Mouse (Mus musculus): ENCODE measurements around the gene Gnaz. TPM values are rescaled to one million over a fixed set of nuclear protein-coding genes. Genes with fewer than 3 reads are reported as not detected.

The Gnaz gene
- polyA plus RNA-seq, 1 experiment from 2014 or later, result 2.2 TPM

DNA sequence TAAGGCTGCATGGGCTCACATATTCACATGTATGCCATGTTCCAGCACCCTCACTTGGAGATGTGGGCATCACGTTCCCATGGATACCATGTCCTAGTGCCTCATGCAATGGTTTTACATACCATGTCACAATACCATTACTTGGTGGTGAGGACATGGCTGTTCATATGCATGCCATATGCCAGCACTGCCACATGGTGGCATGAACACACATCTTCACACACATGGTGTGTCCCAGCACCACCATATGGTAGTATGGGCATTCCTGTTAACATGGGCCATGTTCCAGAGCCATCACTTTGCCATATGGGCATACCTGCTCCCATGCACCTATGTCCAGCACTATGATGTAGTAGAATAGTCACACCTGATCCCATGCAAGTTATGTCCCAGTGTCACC is 26.2 kb upstream of the Gnaz start:
- no peak for DNase-seq (ENCODE audit: low spot score)
- Histone ChIP-seq H3K36me3 (ENCODE audit: insufficient read depth, low read length) (no peaks in the 10 kb centered on the region), H3K9me3 (ENCODE audit: low read length) (no peaks in the 10 kb centered on the region), H3K4me2 (replicated peaks; ENCODE audit: low read depth, low read length) (no peak overlapping the region), H3K27me3 (replicated peaks; ENCODE audit: insufficient read depth, low read length) (no peaks in the 10 kb centered on the region), H3K27ac (ENCODE audit: low read length) (no peak overlapping the region), H3K4me3 (ENCODE audit: low read depth, low read length) (no peak overlapping the region), H3K9ac (replicated peaks; ENCODE audit: low read depth) (no peak overlapping the region), H3K4me1 (ENCODE audit: insufficient read depth, low read depth, low read length) (no peaks in the 10 kb centered on the region)
- no peak for TF ChIP-seq EP300 (IDR thresholded peaks at IDR 0.05)
- peak; percentile 37 for TF ChIP-seq CTCF (IDR thresholded peaks at IDR 0.05)
- WGBS, result 96% methylated on average over 1 of the region's 1 CpGs
- no peak for ATAC-seq

DNA sequence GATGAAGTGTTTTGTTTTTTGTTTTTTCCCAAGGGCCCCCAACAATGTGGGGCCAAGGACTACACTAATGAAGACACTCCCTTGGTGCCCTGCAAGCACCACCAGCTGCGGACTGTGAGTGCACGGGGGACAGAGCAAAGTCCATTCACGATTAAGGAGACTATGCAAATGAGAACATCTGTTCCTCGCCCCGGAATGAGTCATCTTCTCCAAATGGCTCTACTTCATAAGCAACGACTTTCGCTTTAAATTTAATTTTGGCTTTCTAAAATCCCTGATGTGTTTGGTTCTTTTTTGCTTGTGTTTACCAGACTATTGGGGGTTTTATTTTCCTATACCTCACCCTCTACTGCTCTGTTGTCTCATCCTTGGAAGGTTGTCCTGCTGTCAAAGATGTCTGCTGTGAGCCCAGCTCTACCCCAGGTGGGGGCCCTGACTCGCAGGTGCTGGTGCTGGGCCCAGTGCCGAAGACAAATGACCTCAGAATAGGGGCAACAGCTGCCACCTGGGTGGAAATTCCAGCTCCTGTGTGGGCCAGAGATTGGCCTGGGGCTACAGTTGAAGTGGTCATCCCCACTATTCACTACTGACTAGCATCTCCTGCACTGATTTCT is 14.0 kb upstream of the Gnaz start:
- Histone ChIP-seq H3K9me3 (ENCODE audit: low read length) (no peaks in the 10 kb centered on the region), H3K9ac (replicated peaks; ENCODE audit: low read depth) (no peak overlapping the region), H3K4me3 (ENCODE audit: low read depth, low read length) (no peak overlapping the region), H3K4me2 (replicated peaks; ENCODE audit: low read depth, low read length) (no peak overlapping the region), H3K36me3 (ENCODE audit: insufficient read depth, low read length) (no peaks in the 10 kb centered on the region), H3K4me1 (ENCODE audit: insufficient read depth, low read depth, low read length) (no peaks in the 10 kb centered on the region), H3K27ac (ENCODE audit: low read length) (no peak overlapping the region), H3K27me3 (replicated peaks; ENCODE audit: insufficient read depth, low read length) (no peaks in the 10 kb centered on the region)
- TF ChIP-seq CTCF (IDR thresholded peaks at IDR 0.05) (no peak), EP300 (IDR thresholded peaks at IDR 0.05) (no peak)
- DNase-seq (ENCODE audit: low spot score) (no peak), ATAC-seq (no peak)
- 56% methylated on average over 9 of the region's 9 CpGs for WGBS

DNA sequence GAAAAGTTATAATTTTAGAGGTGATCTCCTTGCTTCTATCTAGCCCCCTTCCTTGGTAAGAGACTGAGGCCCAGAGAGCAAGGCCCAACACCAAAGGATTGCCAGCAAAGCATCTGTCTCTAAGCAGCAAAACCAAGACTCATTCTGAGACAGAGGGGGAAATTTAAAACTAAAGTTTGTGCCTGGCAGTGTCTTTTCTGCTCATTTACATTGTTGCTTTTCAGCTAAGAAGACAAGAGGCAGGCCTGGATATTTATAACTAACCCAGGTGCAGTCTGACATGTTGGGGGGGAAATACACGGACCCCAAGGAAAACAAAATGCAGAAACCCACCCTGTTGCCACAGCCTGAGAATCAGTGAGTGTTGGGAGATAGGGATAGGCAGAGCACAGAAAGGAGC is 2.6 kb upstream of the Gnaz start:
- 54% methylated on average over 1 of the region's 1 CpGs for WGBS
- TF ChIP-seq CTCF (IDR thresholded peaks at IDR 0.05) (no peak), EP300 (IDR thresholded peaks at IDR 0.05) (no peak)
- Histone ChIP-seq H3K9me3 (ENCODE audit: low read length) (no peaks in the 10 kb centered on the region), H3K27me3 (replicated peaks; ENCODE audit: insufficient read depth, low read length) (0 out of 2 replicates have a peak, but pooled peaks cover 10% of the 10 kb centered on the region), H3K9ac (replicated peaks; ENCODE audit: low read depth) (no peak overlapping the region), H3K4me2 (replicated peaks; ENCODE audit: low read depth, low read length) (no peak overlapping the region), H3K27ac (ENCODE audit: low read length) (no peak overlapping the region), H3K4me1 (ENCODE audit: insufficient read depth, low read depth, low read length) (no peaks in the 10 kb centered on the region), H3K4me3 (ENCODE audit: low read depth, low read length) (no peak overlapping the region), H3K36me3 (ENCODE audit: insufficient read depth, low read length) (no peaks in the 10 kb centered on the region; the same call in 1 of the 2 replicates)
- ATAC-seq, result no peak
- no peak for DNase-seq (ENCODE audit: low spot score)

DNA sequence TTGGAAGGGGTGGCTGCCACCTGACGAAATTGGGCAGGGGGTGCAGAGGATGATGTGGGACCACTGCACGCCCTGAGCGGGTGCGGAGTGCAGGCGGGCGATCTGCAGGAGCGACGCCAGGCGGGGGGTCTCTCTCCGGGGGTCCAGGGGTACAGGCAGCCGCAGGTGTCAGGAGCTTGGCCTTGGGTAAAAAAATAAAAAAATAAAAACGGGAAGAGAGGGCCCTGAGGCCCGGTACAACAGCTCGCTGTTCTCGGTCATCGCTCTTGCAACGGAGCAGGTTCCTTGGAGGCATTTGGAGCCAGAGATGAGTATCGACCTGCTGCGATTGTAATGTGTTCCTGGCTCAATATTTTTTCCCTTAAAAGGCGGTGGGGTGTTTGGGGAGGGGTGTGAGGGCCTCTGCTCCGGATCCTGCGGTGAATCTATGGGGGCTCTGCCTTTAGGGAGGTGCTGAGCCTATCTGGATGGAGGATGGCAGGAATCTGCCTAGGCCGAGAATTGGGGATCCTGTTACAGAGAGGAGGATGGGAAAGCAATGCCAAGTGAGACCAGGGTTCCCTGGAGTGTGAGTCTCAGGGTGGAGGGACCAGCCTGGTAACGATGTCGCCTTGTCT is 782 bp downstream of the Gnaz start:
- no peak for TF ChIP-seq EP300 (IDR thresholded peaks at IDR 0.05)
- Histone ChIP-seq H3K9me3 (ENCODE audit: low read length) (no peaks in the 10 kb centered on the region), H3K27ac (ENCODE audit: low read length) (no peak overlapping the region), H3K36me3 (ENCODE audit: insufficient read depth, low read length) (no peaks in the 10 kb centered on the region; the same call in 1 of the 2 replicates), H3K9ac (replicated peaks; ENCODE audit: low read depth) (no peak overlapping the region), H3K27me3 (replicated peaks; ENCODE audit: insufficient read depth, low read length) (0 out of 2 replicates have a peak, but pooled peaks cover 10% of the 10 kb centered on the region), H3K4me1 (ENCODE audit: insufficient read depth, low read depth, low read length) (no peaks in the 10 kb centered on the region), H3K4me2 (replicated peaks; ENCODE audit: low read depth, low read length) (peak overlapping the region; percentile 91), H3K4me3 (ENCODE audit: low read depth, low read length) (peak overlapping the region; percentile 51)
- ATAC-seq, result no peak
- DNase-seq (ENCODE audit: low spot score), result no peak
- 4% methylated on average over 25 of the region's 25 CpGs for WGBS

DNA sequence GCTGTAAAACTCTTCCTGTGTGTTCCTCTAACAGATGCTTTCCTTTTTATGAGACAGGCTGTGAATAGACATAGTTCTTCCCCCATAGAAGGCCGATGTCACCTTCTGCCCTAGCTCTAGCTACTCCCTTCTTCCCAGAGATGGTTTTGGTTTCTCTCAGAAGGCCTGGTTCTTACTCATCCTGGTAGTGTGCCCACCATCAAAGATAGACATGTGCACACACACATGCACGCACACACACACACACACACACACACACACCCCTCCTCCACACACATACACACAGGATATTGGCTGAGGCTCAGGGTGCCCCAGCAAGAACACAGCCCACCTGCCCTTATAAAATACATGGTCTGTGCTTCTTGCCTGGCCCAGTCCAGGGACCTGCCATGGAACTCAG is 2.3 kb downstream of the Gnaz start:
- Histone ChIP-seq H3K36me3 (ENCODE audit: insufficient read depth, low read length) (no peaks in the 10 kb centered on the region; the same call in 1 of the 2 replicates), H3K9ac (replicated peaks; ENCODE audit: low read depth) (no peak overlapping the region), H3K9me3 (ENCODE audit: low read length) (no peaks in the 10 kb centered on the region), H3K4me3 (ENCODE audit: low read depth, low read length) (no peak overlapping the region), H3K27me3 (replicated peaks; ENCODE audit: insufficient read depth, low read length) (0 out of 2 replicates have a peak, but pooled peaks cover 10% of the 10 kb centered on the region), H3K27ac (ENCODE audit: low read length) (no peak overlapping the region), H3K4me1 (ENCODE audit: insufficient read depth, low read depth, low read length) (no peaks in the 10 kb centered on the region), H3K4me2 (replicated peaks; ENCODE audit: low read depth, low read length) (no peak overlapping the region)
- no peak for TF ChIP-seq CTCF (IDR thresholded peaks at IDR 0.05)
- no peak for TF ChIP-seq EP300 (IDR thresholded peaks at IDR 0.05)
- DNase-seq (ENCODE audit: low spot score), result no peak
- ATAC-seq, result no peak
- WGBS, result 77% methylated on average over 2 of the region's 2 CpGs

DNA sequence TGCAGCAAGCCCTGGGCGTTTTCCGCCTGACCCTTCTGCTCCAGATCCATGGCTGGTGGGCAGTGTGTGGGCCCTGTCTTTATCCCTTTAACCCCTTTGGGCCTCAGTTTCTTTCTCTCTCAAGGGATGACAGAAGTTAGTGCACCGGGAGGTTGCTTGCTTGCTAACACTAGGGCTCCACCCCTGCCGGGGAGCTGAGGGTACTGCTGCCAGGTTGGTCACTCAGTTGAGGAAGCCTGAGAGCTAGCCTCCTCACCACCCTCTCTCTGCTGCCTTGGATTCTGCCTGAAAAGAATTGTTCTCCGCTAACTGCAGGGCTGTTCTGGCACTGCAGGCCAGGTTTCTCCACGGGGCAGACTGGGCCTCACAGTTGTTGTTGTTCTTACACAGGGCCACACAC is 6.0 kb downstream of the Gnaz start:
- TF ChIP-seq CTCF (IDR thresholded peaks at IDR 0.05) (no peak), EP300 (IDR thresholded peaks at IDR 0.05) (no peak)
- no peaks in the 10 kb centered on the region for H3K4me1 ChIP-seq (ENCODE audit: insufficient read depth, low read depth, low read length)
- H3K9me3 ChIP-seq (ENCODE audit: low read length), result no peaks in the 10 kb centered on the region
- H3K36me3 ChIP-seq (ENCODE audit: insufficient read depth, low read length), result no peaks in the 10 kb centered on the region; the same call in 1 of the 2 replicates
- no peak for DNase-seq (ENCODE audit: low spot score)
- 0 out of 2 replicates have a peak, but pooled peaks cover 4% of the 10 kb centered on the region for H3K27me3 ChIP-seq (replicated peaks; ENCODE audit: insufficient read depth, low read length)
- H3K4me3 ChIP-seq (ENCODE audit: low read depth, low read length), result no peak overlapping the region
- WGBS, result 65% methylated on average over 6 of the region's 6 CpGs
- H3K9ac ChIP-seq (replicated peaks; ENCODE audit: low read depth), result no peak overlapping the region
- no peak overlapping the region for H3K4me2 ChIP-seq (replicated peaks; ENCODE audit: low read depth, low read length)
- ATAC-seq, result no peak
- no peak overlapping the region for H3K27ac ChIP-seq (ENCODE audit: low read length)

Data from lung, postnatal 0 days (tissue).